Mouse (Mus musculus) liver, embryonic 12.5 days (tissue): ENCODE data around the gene Stac2. TPM values are rescaled to one million over a fixed set of nuclear protein-coding genes. Genes with fewer than 3 reads are reported as not detected.

Experiments
- ATAC-seq: fragments of 200-750 bp; cut with Nextera tagmentation; 2 replicates; pipeline ENCODE4 v1.8.0; 2017; ENCODE audit warnings: moderate number of reproducible peaks, mild to moderate bottlenecking, moderate library complexity
- H3K27ac ChIP-seq: fragments of 300-500 bp; sonication (generic); 2 replicates; pipeline ENCODE4 v1.5.1; 2016; ENCODE audit warnings: mild to moderate bottlenecking
- H3K27me3 ChIP-seq: fragments of 300-500 bp; sonication (generic); replicated peaks from 2 replicates; pipeline ENCODE4 v1.6.1; 2016; ENCODE audit warnings: mild to moderate bottlenecking, moderate library complexity
- H3K36me3 ChIP-seq: fragments of 300-500 bp; sonication (generic); 2 replicates; pipeline ENCODE4 v1.6.1; 2016; ENCODE audit warnings: mild to moderate bottlenecking, moderate library complexity
- H3K4me1 ChIP-seq: fragments of 300-500 bp; sonication (generic); 2 replicates; pipeline ENCODE4 v1.6.1; 2016
- H3K4me2 ChIP-seq: fragments of 300-500 bp; sonication (generic); 2 replicates; pipeline ENCODE4 v1.6.1; 2016; ENCODE audit warnings: mild to moderate bottlenecking, moderate library complexity
- H3K4me3 ChIP-seq: fragments of 300-500 bp; sonication (generic); 2 replicates; pipeline ENCODE4 v1.5.1; 2016; ENCODE audit warnings: mild to moderate bottlenecking, moderate library complexity
- H3K9ac ChIP-seq: fragments of 300-500 bp; sonication (generic); 2 replicates; pipeline ENCODE4 v1.6.1; 2016; ENCODE audit warnings: mild to moderate bottlenecking, moderate library complexity
- H3K9me3 ChIP-seq: fragments of 300-500 bp; sonication (generic); replicated peaks from 2 replicates; pipeline ENCODE4 v1.6.1; 2016; ENCODE audit warnings: mild to moderate bottlenecking, moderate library complexity
- WGBS: fragments of 180-500 bp; shearing (Covaris S2); methylation state at CpG from one replicate; pipeline ENCODE4 v1.1.7; 2016; ENCODE audit not compliant: insufficient replicate concordance; 5-methylcytosine and 5-hydroxymethylcytosine counted together
- polyA plus RNA-seq: library from polyadenylated mRNA; unstranded; fragments of >200 nt; fragmentation: Nextera tagmentation; extraction: Ambion mirVana; gene quantifications from 2 replicates; pipeline ENCODE4 v1.2.1, GENCODE M21; 2016

Stac2 gene
- polyA plus RNA-seq, 1 experiment from 2014 or later: 0.07 TPM

- no peak overlapping the region for H3K4me3 ChIP-seq
- peaks cover 15% of the 10 kb centered on the region; the same call in 1 of the 2 replicates for H3K4me1 ChIP-seq
- no peak overlapping the region for H3K27ac ChIP-seq
- H3K27me3 ChIP-seq: peaks cover 77% of the 10 kb centered on the region
- 44% methylated on average over 14 of the region's 14 CpGs for WGBS
- H3K9ac ChIP-seq: no peak overlapping the region
- no peak overlapping the region for H3K4me2 ChIP-seq
- ATAC-seq: no peak
- H3K36me3 ChIP-seq: no peaks in the 10 kb centered on the region
- no peaks in the 10 kb centered on the region for H3K9me3 ChIP-seq
Measured at GRCm38 (mm10) chr11:98049672-98050519, 3.4 kb downstream of the Stac2 start.

DNA sequence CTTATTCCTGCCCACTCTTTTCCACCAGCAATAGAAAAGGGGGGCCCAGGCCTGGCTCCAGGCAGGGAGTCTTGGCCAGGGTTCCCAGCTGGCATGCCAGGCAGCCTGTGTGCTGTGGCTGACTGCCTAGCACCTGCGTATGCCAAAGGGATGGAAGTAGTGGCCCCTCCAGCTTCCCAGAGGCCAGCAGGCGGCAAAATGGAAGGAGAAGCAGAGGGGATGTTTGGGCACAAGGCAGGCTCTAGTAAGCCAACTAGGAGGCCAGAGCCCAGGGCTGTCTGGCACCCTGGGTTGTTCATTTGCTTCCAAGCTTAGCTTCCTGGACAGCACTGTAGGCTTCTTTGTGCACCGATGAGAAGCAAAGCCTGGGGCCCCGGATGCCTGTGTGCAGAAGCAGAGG lies 5.5 kb downstream of the Stac2 start:
- H3K9ac ChIP-seq: no peak overlapping the region
- H3K27me3 ChIP-seq: peaks cover 64% of the 10 kb centered on the region
- H3K9me3 ChIP-seq: no peaks in the 10 kb centered on the region
- H3K4me3 ChIP-seq: no peak overlapping the region
- ATAC-seq: no peak
- H3K36me3 ChIP-seq: no peaks in the 10 kb centered on the region
- H3K4me2 ChIP-seq: no peak overlapping the region
- H3K27ac ChIP-seq: no peak overlapping the region
- 59% methylated on average over 4 of the region's 4 CpGs for WGBS
- H3K4me1 ChIP-seq: peaks cover 10% of the 10 kb centered on the region; the same call in 1 of the 2 replicates

- peaks cover 56% of the 10 kb centered on the region for H3K27me3 ChIP-seq
- no peaks in the 10 kb centered on the region for H3K4me1 ChIP-seq
- H3K9me3 ChIP-seq: no peaks in the 10 kb centered on the region
- H3K4me2 ChIP-seq: no peak overlapping the region
- H3K9ac ChIP-seq: no peak overlapping the region
- H3K4me3 ChIP-seq: no peak overlapping the region
- no peak for ATAC-seq
- H3K36me3 ChIP-seq: no peaks in the 10 kb centered on the region
- 47% methylated on average over 1 of the region's 1 CpGs for WGBS
- no peak overlapping the region for H3K27ac ChIP-seq
Measured at GRCm38 (mm10) chr11:98046466-98046865, 6.8 kb downstream of the Stac2 start.

DNA sequence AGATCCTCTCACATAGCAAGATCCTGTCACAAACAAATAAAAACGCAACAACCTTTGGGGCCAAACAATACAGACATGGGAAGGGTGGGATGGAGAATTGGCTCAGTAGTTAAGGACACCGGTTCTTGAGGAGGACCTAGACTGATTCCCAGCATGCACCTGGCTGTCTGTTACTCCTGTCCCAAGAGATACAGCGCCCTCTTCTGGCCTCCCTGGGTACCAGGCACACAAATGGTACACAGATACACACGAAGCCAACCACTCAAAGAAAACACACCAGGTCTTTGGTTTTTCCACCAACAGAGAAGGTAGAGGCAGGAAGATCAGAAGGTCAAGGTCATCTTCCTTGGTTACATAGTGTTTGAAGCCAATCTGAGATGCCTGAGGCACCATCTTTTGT lies 7.7 kb downstream of the Stac2 start:
- Histone ChIP-seq H3K9ac (no peak overlapping the region), H3K4me3 (no peak overlapping the region), H3K27ac (no peak overlapping the region), H3K36me3 (no peaks in the 10 kb centered on the region), H3K4me2 (no peak overlapping the region), H3K9me3 (no peaks in the 10 kb centered on the region), H3K4me1 (no peaks in the 10 kb centered on the region), H3K27me3 (peaks cover 52% of the 10 kb centered on the region)
- no peak for ATAC-seq
- 57% methylated on average over 4 of the region's 4 CpGs for WGBS

DNA sequence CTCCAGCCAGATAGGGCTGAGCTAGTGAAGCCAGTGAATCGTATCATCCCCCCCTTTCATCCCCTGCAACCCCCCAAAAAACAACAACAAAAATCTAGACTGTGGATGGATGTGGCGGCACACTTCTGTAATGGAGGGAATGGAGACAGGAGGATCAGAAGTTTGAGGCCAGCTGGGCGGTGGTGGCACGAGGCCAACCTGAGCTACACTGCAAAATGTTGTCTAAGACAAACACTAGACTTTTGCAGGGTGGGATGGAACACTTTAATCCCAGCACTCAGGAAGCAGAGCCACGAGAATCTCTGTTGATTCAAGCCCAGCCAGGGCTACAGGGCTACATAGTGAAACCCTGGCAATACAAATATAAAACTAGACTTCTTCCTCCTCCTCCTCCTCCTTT lies 9.2 kb downstream of the Stac2 start:
- H3K4me1 ChIP-seq: no peaks in the 10 kb centered on the region
- H3K9me3 ChIP-seq: no peaks in the 10 kb centered on the region
- no peak for ATAC-seq
- H3K9ac ChIP-seq: no peak overlapping the region
- no peak overlapping the region for H3K27ac ChIP-seq
- 55% methylated on average over 5 of the region's 5 CpGs for WGBS
- H3K36me3 ChIP-seq: no peaks in the 10 kb centered on the region
- H3K27me3 ChIP-seq: peaks cover 42% of the 10 kb centered on the region
- H3K4me3 ChIP-seq: no peak overlapping the region
- no peak overlapping the region for H3K4me2 ChIP-seq

- 53% methylated on average over 6 of the region's 6 CpGs for WGBS
- no peak overlapping the region for H3K4me2 ChIP-seq
Measured at GRCm38 (mm10) chr11:98042741-98043140, 10.5 kb downstream of the Stac2 start.

DNA sequence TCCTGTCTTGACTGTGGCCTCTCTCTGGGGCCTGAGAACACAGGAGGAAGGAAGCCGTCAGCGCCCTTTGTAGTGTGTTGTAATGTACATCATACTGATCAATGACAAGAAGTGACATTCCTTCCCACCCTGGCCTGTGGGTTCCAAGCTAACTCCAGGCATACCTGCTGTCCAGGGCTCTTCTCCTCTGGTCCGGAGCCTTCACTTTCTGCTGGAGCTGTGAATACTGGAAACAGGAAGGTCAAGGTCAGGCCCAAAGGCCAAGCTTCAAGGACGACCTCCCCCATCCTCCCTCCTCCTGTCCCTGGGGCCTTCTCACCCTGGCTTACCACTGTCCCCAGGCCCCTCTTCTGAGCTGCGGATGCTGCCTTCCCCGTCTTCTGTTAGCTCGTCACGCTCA lies 12.3 kb downstream of the Stac2 start:
- Histone ChIP-seq H3K27me3 (peaks cover 48% of the 10 kb centered on the region), H3K9me3 (no peaks in the 10 kb centered on the region), H3K9ac (no peak overlapping the region), H3K4me1 (peaks cover 7% of the 10 kb centered on the region), H3K4me2 (no peak overlapping the region), H3K4me3 (no peak overlapping the region), H3K36me3 (no peaks in the 10 kb centered on the region), H3K27ac (no peak overlapping the region)
- no peak for ATAC-seq
- WGBS: 58% methylated on average over 8 of the region's 8 CpGs

More at GRCm38 (mm10) chr11:98042741-98043140, 10.5 kb downstream of the Stac2 start:
- Histone ChIP-seq H3K9me3 (no peaks in the 10 kb centered on the region), H3K27me3 (peaks cover 37% of the 10 kb centered on the region), H3K4me1 (no peaks in the 10 kb centered on the region), H3K4me3 (no peak overlapping the region), H3K36me3 (no peaks in the 10 kb centered on the region), H3K27ac (no peak overlapping the region), H3K9ac (no peak overlapping the region)
- no peak for ATAC-seq

- ATAC-seq: no peak
- H3K9ac ChIP-seq: no peak overlapping the region
- H3K4me2 ChIP-seq: no peak overlapping the region
- no peak overlapping the region for H3K4me3 ChIP-seq
- no peak overlapping the region for H3K27ac ChIP-seq
- peaks cover 12% of the 10 kb centered on the region for H3K4me1 ChIP-seq
- peaks cover 55% of the 10 kb centered on the region for H3K27me3 ChIP-seq
- 55% methylated on average over 14 of the region's 14 CpGs for WGBS
- no peaks in the 10 kb centered on the region for H3K9me3 ChIP-seq
- no peaks in the 10 kb centered on the region for H3K36me3 ChIP-seq
Measured at GRCm38 (mm10) chr11:98037871-98038270, 15.4 kb downstream of the Stac2 start.

DNA sequence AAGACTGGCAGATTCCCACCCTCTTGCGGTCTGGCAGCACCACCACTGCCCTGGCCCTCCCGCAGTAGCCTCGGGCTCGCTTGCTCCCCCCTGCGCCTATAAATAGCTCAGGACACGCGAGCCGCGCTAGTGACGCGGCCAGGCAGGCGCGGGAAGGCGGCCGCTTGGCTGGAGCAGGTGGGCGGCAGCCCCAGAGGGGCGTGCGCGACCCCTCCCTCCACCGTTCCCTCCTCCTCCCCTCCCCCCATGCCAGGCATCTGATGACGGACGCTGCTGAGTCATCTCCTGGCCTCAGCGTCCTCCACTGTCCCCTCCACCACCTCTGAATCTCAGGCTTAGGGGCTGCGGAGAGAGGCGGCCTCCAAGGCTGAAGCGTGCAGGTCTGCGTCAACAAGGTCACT lies 17.3 kb downstream of the Stac2 start:
- Histone ChIP-seq H3K4me2 (peak overlapping the region; percentile 59), H3K9ac (no peak overlapping the region), H3K36me3 (peaks cover 5% of the 10 kb centered on the region), H3K4me3 (peak overlapping the region; percentile 32), H3K4me1 (peaks cover 12% of the 10 kb centered on the region), H3K27me3 (peaks cover 45% of the 10 kb centered on the region), H3K27ac (no peak overlapping the region), H3K9me3 (no peaks in the 10 kb centered on the region)
- ATAC-seq: no peak
- 2% methylated on average over 26 of the region's 27 CpGs for WGBS

DNA sequence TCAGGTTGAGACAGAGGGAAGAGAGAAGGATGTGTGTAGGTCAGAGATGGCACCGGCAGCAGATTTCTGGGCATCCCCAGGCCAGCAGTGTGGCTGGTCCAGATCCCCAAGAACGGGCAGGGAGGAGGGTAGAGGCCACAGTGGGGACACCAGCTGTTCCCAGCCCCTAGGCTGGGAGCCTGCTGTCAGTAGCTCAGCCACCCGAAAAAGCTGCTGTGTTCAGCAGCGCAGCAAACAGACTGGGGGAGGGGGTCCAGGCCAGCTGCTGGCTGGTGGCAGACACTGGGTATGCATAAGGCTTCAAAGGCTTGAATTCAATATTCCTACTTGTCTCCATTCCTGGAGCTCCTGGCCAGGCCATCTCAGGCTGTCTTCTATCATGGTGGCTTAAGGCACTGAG lies 18.4 kb downstream of the Stac2 start:
- Histone ChIP-seq H3K9ac (no peak overlapping the region), H3K27ac (no peak overlapping the region)

GRCm38 (mm10) chr11:98034061-98034460 lies 19.2 kb downstream of the Stac2 start:
- H3K4me2 ChIP-seq: no peak overlapping the region
- no peak for ATAC-seq
- peaks cover 24% of the 10 kb centered on the region for H3K36me3 ChIP-seq
- peaks cover 12% of the 10 kb centered on the region for H3K4me1 ChIP-seq
- H3K27ac ChIP-seq: no peak overlapping the region
- H3K9me3 ChIP-seq: no peaks in the 10 kb centered on the region
- no peak overlapping the region for H3K4me3 ChIP-seq
- 69% methylated on average over 5 of the region's 5 CpGs for WGBS
- H3K9ac ChIP-seq: no peak overlapping the region
- H3K27me3 ChIP-seq: peaks cover 40% of the 10 kb centered on the region

More for the DNA sequence above, 18.4 kb downstream of the Stac2 start:
- Histone ChIP-seq H3K27me3 (peaks cover 45% of the 10 kb centered on the region), H3K9me3 (no peaks in the 10 kb centered on the region), H3K36me3 (peaks cover 16% of the 10 kb centered on the region), H3K4me2 (no peak overlapping the region), H3K4me3 (no peak overlapping the region), H3K4me1 (peaks cover 12% of the 10 kb centered on the region)
- no peak for ATAC-seq
- 57% methylated on average over 4 of the region's 4 CpGs for WGBS

GRCm38 (mm10) chr11:98031443-98031770 lies 21.9 kb downstream of the Stac2 start:
- no peak overlapping the region for H3K4me2 ChIP-seq
- no peak overlapping the region; the same call in 1 of the 2 replicates for H3K27ac ChIP-seq
- no peak overlapping the region for H3K9ac ChIP-seq
- ATAC-seq: no peak
- peaks cover 36% of the 10 kb centered on the region for H3K36me3 ChIP-seq
- H3K27me3 ChIP-seq: peaks cover 19% of the 10 kb centered on the region
- H3K4me3 ChIP-seq: no peak overlapping the region
- no peaks in the 10 kb centered on the region for H3K9me3 ChIP-seq
- WGBS: 12% methylated on average over 5 of the region's 5 CpGs
- H3K4me1 ChIP-seq: peaks cover 27% of the 10 kb centered on the region
